Mouse (Mus musculus) mouse trophoblast stem cell (cell line): Measurements from ENCODE around the gene Cd300lg.

Experiments used
- in situ Hi-C, 2 experiments: fragments of 300-500 bp; cut with MseI, MboI; formaldehyde crosslinking; loops; 2 replicates in 1 of 2; 3 replicates in 1 of 2; pipeline ENCODE4 v1.15.1; 2025

The Cd300lg gene

DNA sequence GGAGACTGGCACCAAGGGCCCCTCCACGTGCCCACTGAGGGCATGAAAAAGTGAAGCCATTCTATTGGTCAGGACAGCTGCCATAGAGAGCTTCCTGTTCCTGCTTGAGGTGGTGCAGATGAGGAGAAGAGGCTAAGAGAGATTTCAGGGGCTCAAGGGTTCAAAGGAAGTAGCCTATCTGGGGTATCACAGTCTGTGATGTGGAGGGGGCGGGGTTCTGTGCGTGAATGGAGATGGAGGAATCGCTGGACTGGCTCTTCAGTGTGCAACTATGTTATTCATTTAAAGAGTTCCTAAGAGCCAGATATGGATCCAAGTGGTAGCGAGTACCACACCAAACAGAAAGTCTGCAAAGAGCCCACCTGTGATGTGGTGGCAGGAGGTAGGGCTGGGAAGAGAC lies 55.1 kb downstream of the Cd300lg start:
- in situ Hi-C loops = no loop called here

GRCm38 (mm10) chr11:102096887-102097391 lies 55.6 kb downstream of the Cd300lg start:
- in situ Hi-C loops = no loop called here

- in situ Hi-C loops = loop anchor here (5.0 kb wide), 1 partner anchor 36 kb away; no protein-coding TSS in a partner anchor
Measured at GRCm38 (mm10) chr11:102101219-102101618, 59.9 kb downstream of the Cd300lg start, which contains the start of gene Ppy. Ppy (minus strand) TSS chr11:102101319.

- in situ Hi-C loops = loop anchor here (5.0 kb wide), 1 partner anchor 35 kb away; no protein-coding TSS in a partner anchor
Measured at GRCm38 (mm10) chr11:102102485-102103258, 61.4 kb downstream of the Cd300lg start.
